Mouse (Mus musculus) thymus, adult 2 months (tissue): Measurements from ENCODE around the gene Sox12.

Source experiments
- CTCF ChIP-seq: fragments of 200-500 bp; IDR thresholded peaks from 2 replicates; pipeline ENCODE4 v1.5.1; 2012; ENCODE audit warnings: mild to moderate bottlenecking, control low read depth, low read length, moderate library complexity, borderline replicate concordance; ENCODE audit not compliant: control insufficient read depth, poor library complexity, insufficient read depth; ENCODE audit errors: extremely low read depth
- POLR2A ChIP-seq: fragments of 200-500 bp; IDR thresholded peaks from 2 replicates; pipeline ENCODE4 v1.6.1; 2012; ENCODE audit warnings: mild to moderate bottlenecking, low read length, control low read depth, moderate library complexity; ENCODE audit not compliant: control insufficient read depth, poor library complexity, insufficient read depth; ENCODE audit errors: extremely low read depth

DNA sequence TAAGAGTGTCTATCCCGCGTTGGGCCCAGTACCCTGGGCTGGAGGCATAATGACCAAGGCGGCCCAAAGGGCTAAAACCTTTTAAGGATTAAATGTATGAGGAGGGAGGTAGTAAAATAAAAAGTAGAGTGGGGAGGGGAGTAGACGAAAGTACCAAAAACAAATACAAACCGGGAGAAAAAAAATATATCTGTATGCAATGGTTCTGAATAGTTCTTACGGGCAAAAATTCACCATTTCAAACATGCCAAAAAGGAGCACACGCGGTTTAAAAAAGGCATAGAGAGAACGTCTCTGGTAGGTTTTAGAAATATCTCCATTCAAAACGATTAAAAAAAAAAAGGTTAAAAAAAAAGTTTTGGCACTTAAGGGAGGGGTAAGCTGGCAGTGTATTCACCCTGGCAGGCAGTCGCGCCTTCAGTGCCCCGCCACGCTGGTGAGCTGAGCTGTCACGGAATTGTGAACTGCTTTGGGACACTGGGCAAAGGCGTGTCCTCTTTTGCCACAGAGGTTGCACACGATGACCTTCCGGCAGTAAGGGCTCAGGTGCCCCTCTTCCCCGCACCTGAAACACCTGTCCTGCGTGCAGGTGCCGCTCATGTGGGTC is 15.4 kb upstream of the Sox12 start:
- no peak for TF ChIP-seq CTCF
- TF ChIP-seq POLR2A, result no peak
